Mouse (Mus musculus) hindbrain, postnatal 0 days (tissue): ENCODE data around the gene Herpud1. TPM values are rescaled to one million over a fixed set of nuclear protein-coding genes. Genes with fewer than 3 reads are reported as not detected.
A peak's percentile ranks its signal among the peaks of the same experiment; 100 is the strongest.
"Not testable (repeated sequence)": the region's sequence is repeated elsewhere in the genome, so short reads cannot be mapped to it uniquely, and the experiment has no call there.

Experiments
- ATAC-seq: fragments of 200-750 bp; cut with Nextera tagmentation; 2 replicates; pipeline ENCODE4 v1.8.0; 2017; ENCODE audit warnings: mild to moderate bottlenecking, moderate TSS enrichment, moderate library complexity
- DNase-seq: peaks from one replicate; pipeline ENCODE4 v3.0.0-alpha.2; 2015; ENCODE audit warnings: low spot score
- H3K27ac ChIP-seq: fragments of 300-500 bp; sonication (generic); 2 replicates; pipeline ENCODE4 v1.5.1; 2014; ENCODE audit warnings: mild to moderate bottlenecking
- H3K27me3 ChIP-seq: fragments of 300-500 bp; sonication (generic); 2 replicates; pipeline ENCODE4 v1.6.1; 2014; ENCODE audit warnings: low read length, mixed read lengths; ENCODE audit not compliant: insufficient read depth
- H3K36me3 ChIP-seq: fragments of 300-500 bp; sonication (generic); 2 replicates; pipeline ENCODE4 v1.6.1; 2014; ENCODE audit warnings: low read length, mixed read lengths; ENCODE audit not compliant: insufficient read depth
- H3K4me1 ChIP-seq: fragments of 300-500 bp; sonication (generic); 2 replicates; pipeline ENCODE4 v1.6.1; 2014; ENCODE audit warnings: antibody characterized with exemption, low read length, mixed read lengths; ENCODE audit not compliant: insufficient read depth
- H3K4me2 ChIP-seq: fragments of 300-500 bp; sonication (generic); 2 replicates; pipeline ENCODE4 v1.6.1; 2014; ENCODE audit warnings: low read depth, mild to moderate bottlenecking, low read length, moderate library complexity, mixed read lengths
- H3K4me3 ChIP-seq: fragments of 300-500 bp; sonication (generic); 2 replicates; pipeline ENCODE4 v1.5.1; 2014; ENCODE audit warnings: low read length
- H3K9ac ChIP-seq: fragments of 300-500 bp; sonication (generic); replicated peaks from 2 replicates; pipeline ENCODE4 v1.6.1; 2014; ENCODE audit warnings: mild to moderate bottlenecking, low read length, moderate library complexity, mixed read lengths
- H3K9me3 ChIP-seq: fragments of 300-500 bp; sonication (generic); 2 replicates; pipeline ENCODE4 v1.6.1; 2016; ENCODE audit warnings: low read length, mixed read lengths
- CTCF ChIP-seq: IDR thresholded peaks from 2 replicates; pipeline ENCODE4 v1.5.1; 2016; ENCODE audit warnings: antibody characterized with exemption, control low read depth, low read depth
- WGBS: fragments of 180-500 bp; shearing (Covaris S2); extraction: QIAGEN DNeasy Blood & Tissue Kit; methylation state at CpG from one replicate; pipeline ENCODE4 v1.1.7; 2014; 5-methylcytosine and 5-hydroxymethylcytosine counted together
- polyA plus RNA-seq: library from polyadenylated mRNA; unstranded; fragments of >200 nt; fragmentation: Nextera tagmentation; extraction: Ambion mirVana; gene quantifications from 2 replicates; pipeline ENCODE4 v1.2.1, GENCODE M21; 2015
- total RNA-seq: library from RNA; depleted of rRNA; stranded (reverse); fragments of >200 nt; gene quantifications from 2 replicates; pipeline ENCODE4 v1.2.3, GENCODE M21; 2014

Herpud1 gene
- total and polyA plus RNA-seq, 2 experiments from 2014 or later: 65.2 to 87.1 TPM

DNA sequence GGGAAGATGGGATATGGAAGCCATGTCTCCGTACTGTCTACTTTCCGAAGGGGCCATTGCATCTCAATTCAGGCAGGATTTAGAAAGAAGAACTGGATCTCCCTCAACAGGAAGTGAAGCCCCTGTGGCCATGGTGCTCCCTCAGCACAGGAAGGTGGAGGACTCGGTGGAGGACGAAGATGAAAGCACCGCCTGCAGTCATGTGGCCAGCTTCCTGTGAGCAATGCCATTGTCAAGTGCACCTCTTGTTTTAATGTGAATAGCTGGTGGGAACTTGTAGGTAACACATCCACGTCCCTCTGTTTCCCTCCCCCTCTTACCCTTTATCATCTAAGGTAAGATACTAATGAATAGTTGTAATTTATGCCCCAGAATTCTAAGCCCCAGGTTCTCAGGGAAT, 12.3 kb downstream of the Herpud1 start:
- Histone ChIP-seq H3K4me1 (no peaks in the 10 kb centered on the region), H3K9me3 (no peaks in the 10 kb centered on the region), H3K4me3 (no peak overlapping the region), H3K27me3 (no peaks in the 10 kb centered on the region), H3K9ac (no peak overlapping the region), H3K4me2 (no peak overlapping the region), H3K27ac (no peak overlapping the region), H3K36me3 (peaks cover 21% of the 10 kb centered on the region)
- WGBS: 80% methylated on average over 6 of the region's 6 CpGs
- ATAC-seq (no peak), DNase-seq (no peak)
- TF ChIP-seq CTCF: no peak

- no peaks in the 10 kb centered on the region for H3K4me1 ChIP-seq
- WGBS: 86% methylated on average over 3 of the region's 3 CpGs
These were observed 13.2 kb downstream of the Herpud1 start for GRCm38 (mm10) chr8:94399361-94399953.

GRCm38 (mm10) chr8:94399957-94400356, 13.7 kb downstream of the Herpud1 start:
- not testable (repeated sequence) for H3K27me3 ChIP-seq, ATAC-seq, H3K4me2 ChIP-seq

More at GRCm38 (mm10) chr8:94399361-94399953, 13.2 kb downstream of the Herpud1 start:
- DNase-seq (no peak), ATAC-seq (no peak)
- Histone ChIP-seq H3K9me3 (no peaks in the 10 kb centered on the region), H3K36me3 (peaks cover 14% of the 10 kb centered on the region), H3K4me3 (no peak overlapping the region), H3K27ac (no peak overlapping the region), H3K4me2 (no peak overlapping the region), H3K9ac (no peak overlapping the region), H3K27me3 (no peaks in the 10 kb centered on the region)
- no peak for TF ChIP-seq CTCF

DNA sequence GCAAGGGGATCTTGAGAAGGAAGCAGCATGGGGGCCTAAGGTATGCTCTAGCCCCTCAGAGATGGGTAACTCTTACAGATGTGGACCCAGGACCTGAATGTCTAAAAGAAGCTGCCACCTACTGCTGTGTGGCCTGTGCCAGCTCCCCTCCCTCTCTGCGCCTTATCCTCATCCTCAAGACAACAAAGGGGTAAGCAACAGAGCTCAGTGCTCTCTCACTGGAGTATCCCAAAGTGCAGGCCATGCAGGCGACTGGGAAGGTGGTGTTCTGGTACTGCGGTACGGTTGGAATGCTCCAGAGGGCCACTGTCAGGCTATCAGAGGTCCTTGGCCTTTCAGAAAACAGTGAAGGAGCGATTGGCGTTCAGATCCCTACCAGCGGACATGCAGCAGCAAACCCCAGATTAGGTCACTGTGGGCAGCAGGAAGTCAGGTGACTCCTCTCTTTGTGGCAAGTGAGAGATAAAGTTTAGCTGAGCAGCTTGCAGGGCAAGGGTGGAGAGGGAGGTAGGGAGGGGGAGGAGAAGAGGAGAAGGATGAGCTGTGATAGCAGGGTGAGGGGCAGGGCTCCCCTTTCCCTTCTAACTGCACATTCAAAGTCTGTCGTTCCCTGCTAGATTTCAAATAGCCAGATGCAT, 22.3 kb downstream of the Herpud1 start:
- TF ChIP-seq CTCF: no peak
- no peak for ATAC-seq
- Histone ChIP-seq H3K9ac (no peak overlapping the region), H3K27me3 (no peaks in the 10 kb centered on the region), H3K9me3 (no peaks in the 10 kb centered on the region), H3K36me3 (no peaks in the 10 kb centered on the region), H3K4me2 (no peak overlapping the region), H3K4me3 (no peak overlapping the region), H3K27ac (no peak overlapping the region), H3K4me1 (no peaks in the 10 kb centered on the region)
- DNase-seq: no peak
- 72% methylated on average over 8 of the region's 8 CpGs for WGBS

More at GRCm38 (mm10) chr8:94399957-94400356, 13.7 kb downstream of the Herpud1 start:
- peak; percentile 15; the same call in 1 of the 2 replicates for TF ChIP-seq CTCF
- not testable (repeated sequence) for H3K9ac ChIP-seq, H3K9me3 ChIP-seq, H3K36me3 ChIP-seq, H3K4me3 ChIP-seq, DNase-seq, H3K27ac ChIP-seq, H3K4me1 ChIP-seq
- 83% methylated on average over 2 of the region's 2 CpGs for WGBS

GRCm38 (mm10) chr8:94409523-94409922, 23.3 kb downstream of the Herpud1 start:
- Histone ChIP-seq H3K4me3 (no peak overlapping the region), H3K36me3 (no peaks in the 10 kb centered on the region), H3K4me2 (no peak overlapping the region), H3K27me3 (no peaks in the 10 kb centered on the region), H3K4me1 (no peaks in the 10 kb centered on the region), H3K27ac (no peak overlapping the region), H3K9me3 (no peaks in the 10 kb centered on the region), H3K9ac (no peak overlapping the region)
- ATAC-seq (no peak), DNase-seq (no peak)
- 77% methylated on average over 7 of the region's 7 CpGs for WGBS
- no peak for TF ChIP-seq CTCF

GRCm38 (mm10) chr8:94412518-94412917, 26.3 kb downstream of the Herpud1 start:
- WGBS: 91% methylated on average over 6 of the region's 6 CpGs
- DNase-seq: no peak
- ATAC-seq: no peak

DNA sequence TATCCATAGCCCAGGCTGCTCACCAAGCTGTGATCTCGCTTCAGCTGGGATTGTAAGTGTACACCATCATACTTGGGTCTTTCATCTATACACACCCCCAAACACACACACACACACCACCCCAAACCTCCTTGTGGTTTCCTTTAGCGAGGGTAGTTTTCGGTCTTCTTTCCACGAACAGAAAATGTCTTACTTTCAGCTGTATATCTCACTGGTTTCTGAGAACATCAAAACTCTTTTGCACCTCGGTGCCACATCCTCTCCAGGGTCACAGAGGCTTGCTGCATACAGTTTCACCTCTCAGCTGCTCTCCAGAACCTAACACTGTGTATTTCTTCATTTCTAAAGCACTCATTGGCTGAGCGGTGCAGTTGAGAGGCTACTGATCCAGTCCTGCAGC, 27.3 kb downstream of the Herpud1 start:
- TF ChIP-seq CTCF: no peak
- DNase-seq (no peak), ATAC-seq (no peak)
- no peak overlapping the region for H3K4me3 ChIP-seq
- no peaks in the 10 kb centered on the region for H3K36me3 ChIP-seq
- H3K4me2 ChIP-seq: no peak overlapping the region
- H3K27ac ChIP-seq: no peak overlapping the region
- H3K27me3 ChIP-seq: no peaks in the 10 kb centered on the region
- no peak overlapping the region for H3K9ac ChIP-seq
- H3K9me3 ChIP-seq: no peaks in the 10 kb centered on the region
- H3K4me1 ChIP-seq: no peaks in the 10 kb centered on the region
- WGBS: 89% methylated on average over 6 of the region's 6 CpGs

More at GRCm38 (mm10) chr8:94412518-94412917, 26.3 kb downstream of the Herpud1 start:
- Histone ChIP-seq H3K4me2 (no peak overlapping the region), H3K27ac (no peak overlapping the region), H3K9me3 (no peaks in the 10 kb centered on the region), H3K27me3 (no peaks in the 10 kb centered on the region), H3K36me3 (no peaks in the 10 kb centered on the region), H3K4me1 (no peaks in the 10 kb centered on the region), H3K9ac (no peak overlapping the region), H3K4me3 (no peak overlapping the region)
- TF ChIP-seq CTCF: no peak
